Mouse (Mus musculus) kidney, embryonic 14.5 days (tissue): Measurements from ENCODE around the gene Zfp944. TPM values are rescaled to one million over a fixed set of nuclear protein-coding genes. Genes with fewer than 3 reads are reported as not detected.

Experiments
- polyA plus RNA-seq: library from polyadenylated mRNA; unstranded; fragments of >200 nt; fragmentation: Nextera tagmentation; extraction: Ambion mirVana; gene quantifications from 2 replicates; pipeline ENCODE4 v1.2.1, GENCODE M21; 2014

The Zfp944 gene
- polyA plus RNA-seq, 1 experiment from 2014 or later: 12.8 TPM

Other genes starting within 250 kb of the Zfp944 start
- gene Zfp947, start 195.2 kb downstream of the Zfp944 start, polyA plus RNA-seq: 3.1 and 3.3 TPM in 2 replicates
- 2.8 and 2.9 TPM in 2 replicates for gene Zfp994, start 135.8 kb downstream of the Zfp944 start, polyA plus RNA-seq
- gene CT030661.1, start 46.6 kb downstream of the Zfp944 start, polyA plus RNA-seq: 13.0 and 15.2 TPM in 2 replicates
- gene Zfp758, start 53 bp upstream of the Zfp944 start, polyA plus RNA-seq: 9.2 and 9.7 TPM in 2 replicates
- 12.3 and 16.8 TPM in 2 replicates for gene Zfp946, start 62.8 kb upstream of the Zfp944 start, polyA plus RNA-seq
- gene Vmn2r111, start 212.1 kb upstream of the Zfp944 start, polyA plus RNA-seq: not detected in 2 replicates
- gene Vmn2r112, start 239.6 kb upstream of the Zfp944 start, polyA plus RNA-seq: not detected in 2 replicates